Mouse (Mus musculus): ENCODE results near the gene Lclat1. TPM values are rescaled to one million over a fixed set of nuclear protein-coding genes. Genes with fewer than 3 reads are reported as not detected.
"Not testable (repeated sequence)": the region's sequence is repeated elsewhere in the genome, so short reads cannot be mapped to it uniquely, and the experiment has no call there.

Gene Lclat1
- total RNA-seq, 2 experiments from 2014 or later, result 35.3 to 39.1 TPM

DNA sequence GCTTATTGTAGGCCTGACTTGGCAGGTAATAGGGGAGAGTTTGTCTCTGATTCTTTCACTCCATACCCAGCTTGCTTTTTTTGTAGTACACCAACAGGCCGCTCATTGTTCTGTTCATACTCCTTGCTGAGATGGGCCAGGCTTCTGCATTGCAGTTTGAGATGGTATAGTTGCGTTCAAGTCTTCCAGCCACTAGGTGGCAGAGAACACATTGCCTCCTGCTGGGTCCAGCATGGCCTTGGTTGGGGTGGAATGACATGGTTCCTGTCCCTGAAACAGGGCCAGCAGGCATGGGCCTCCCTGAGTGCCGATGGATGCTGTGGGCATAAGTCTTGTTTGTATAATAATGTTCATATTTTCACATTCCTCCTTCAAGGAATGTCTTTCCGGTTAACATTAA, 170.0 kb downstream of the Lclat1 start:
- no peak for DNase-seq

- DNase-seq, result not testable (repeated sequence)
Observed at GRCm38 (mm10) chr17:73282702-73283101, 174.9 kb downstream of the Lclat1 start.

- no peak for DNase-seq
Observed at GRCm38 (mm10) chr17:73284301-73284700, 176.5 kb downstream of the Lclat1 start.

Other genes with a start within 250 kb of the Lclat1 start
- gene Lbh, start 189.7 kb upstream of the Lclat1 start, total RNA-seq (2021), result 10 to 100 TPM; 52.9 to 65.8 TPM